Mouse (Mus musculus): ENCODE measurements around the gene Ripor3. TPM values are rescaled to one million over a fixed set of nuclear protein-coding genes. Genes with fewer than 3 reads are reported as not detected.
A peak's percentile ranks its signal among the peaks of the same experiment; 100 is the strongest.
"Not testable (repeated sequence)": the region's sequence is repeated elsewhere in the genome, so short reads cannot be mapped to it uniquely, and the experiment has no call there.

Gene Ripor3
- under 1 TPM; 0.52 to 0.64 TPM for total RNA-seq (2021)

DNA sequence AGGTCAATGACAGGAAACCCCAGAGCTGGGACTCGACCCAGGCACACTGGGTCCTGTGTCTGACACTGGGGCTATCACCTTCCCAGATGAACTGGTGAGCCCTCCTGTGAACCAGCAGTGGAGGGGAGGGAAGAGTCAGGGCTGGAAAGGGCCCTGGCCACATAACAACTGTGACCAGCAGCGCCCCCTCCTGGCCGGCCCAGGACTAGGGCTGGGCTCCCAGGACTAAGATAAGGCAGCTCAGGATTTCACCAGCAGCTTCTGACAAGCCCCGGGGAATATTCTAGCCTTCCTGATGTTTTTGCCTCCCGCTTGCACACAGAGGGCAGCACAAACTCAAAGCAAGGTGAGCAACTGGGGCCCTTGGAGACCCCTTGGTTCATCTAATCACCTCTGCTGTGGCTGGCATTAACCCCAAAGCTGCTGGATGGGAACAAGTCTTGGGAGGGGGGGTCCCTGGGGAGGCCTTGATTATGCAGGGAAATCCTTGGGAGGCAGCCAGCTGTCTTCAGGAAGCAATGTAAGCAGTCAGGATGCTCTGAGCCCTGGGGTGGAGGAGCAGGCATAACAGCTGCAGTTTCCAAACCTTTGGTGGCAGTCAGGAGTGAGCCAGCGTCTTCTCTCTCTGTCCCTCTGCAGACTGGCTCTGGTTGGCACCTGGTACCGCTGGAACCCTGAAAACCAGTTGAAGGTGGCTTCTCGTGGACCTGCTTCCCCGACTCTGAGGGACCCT is at the start of gene Ripor3:
Ripor3 (minus strand) TSS at position 683 of the 733 bp plus-strand sequence.
- peak; percentile 74 for DNase-seq
- intact Hi-C loops (cut with DNase I) = no loop called here

DNA sequence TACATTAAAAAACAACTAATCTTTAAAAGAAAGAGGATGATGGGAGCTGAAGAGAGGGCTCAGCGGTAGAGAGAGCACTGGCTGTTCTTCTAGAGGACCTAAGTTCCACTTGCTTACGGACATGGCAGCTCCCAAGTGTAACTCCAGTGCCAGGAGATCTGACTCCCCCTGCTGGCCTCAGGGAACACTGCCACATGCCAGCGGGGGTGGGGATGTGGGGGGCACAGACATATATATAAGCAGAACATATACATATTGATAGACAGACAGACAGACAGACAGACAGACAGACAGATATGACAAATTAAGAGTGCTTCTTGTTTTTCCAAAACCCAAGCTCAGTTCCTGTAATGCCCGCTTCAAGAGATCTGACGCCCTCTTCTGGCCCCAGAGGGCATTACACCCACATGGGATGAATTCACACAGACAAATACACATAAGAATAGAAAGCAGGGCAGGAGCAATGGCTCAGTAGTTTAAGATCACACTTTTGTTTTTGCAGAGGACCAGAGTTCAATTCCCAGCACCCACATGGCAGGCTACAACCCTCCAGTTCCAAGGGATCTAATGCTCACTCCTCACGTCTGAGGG is 48.9 kb upstream of the Ripor3 start:
- DNase-seq = no peak
- intact Hi-C loops (cut with DNase I) = no loop called here

DNA sequence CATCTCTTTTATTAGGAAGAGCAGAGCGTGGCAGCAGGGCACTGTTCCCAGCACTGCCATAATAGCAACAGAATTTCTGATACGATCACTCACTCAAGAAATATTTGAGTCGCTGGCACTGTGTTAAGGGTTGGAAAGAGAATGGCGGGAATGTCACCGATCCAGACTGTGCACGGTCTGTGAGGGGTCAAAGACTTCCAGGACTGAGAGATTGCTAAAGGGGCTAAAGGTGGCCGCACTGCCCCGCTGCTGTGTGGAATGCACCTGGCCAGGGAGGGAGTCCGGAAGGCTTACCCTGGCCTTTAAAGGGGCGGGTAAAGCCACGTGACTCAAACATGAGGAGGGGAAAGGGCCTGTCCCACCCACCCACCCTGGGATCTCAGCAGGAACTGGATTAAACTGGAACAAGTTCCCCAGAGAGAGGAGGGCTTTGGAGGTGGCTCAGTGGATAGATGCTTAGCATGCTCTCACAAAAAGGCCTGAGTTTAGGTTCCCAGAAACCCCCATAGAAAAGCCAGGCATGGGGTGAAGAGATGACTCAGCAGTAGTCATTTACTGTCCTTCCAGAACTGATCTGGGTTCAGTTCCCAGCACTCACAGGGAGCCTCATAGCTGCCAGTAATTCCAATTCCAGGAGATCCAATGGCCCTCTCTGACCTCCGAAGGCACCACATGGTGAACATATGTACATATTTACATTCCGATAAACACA is 48.2 kb upstream of the Ripor3 start:
- intact Hi-C loops (cut with DNase I) = no loop called here
- no peak for DNase-seq

DNA sequence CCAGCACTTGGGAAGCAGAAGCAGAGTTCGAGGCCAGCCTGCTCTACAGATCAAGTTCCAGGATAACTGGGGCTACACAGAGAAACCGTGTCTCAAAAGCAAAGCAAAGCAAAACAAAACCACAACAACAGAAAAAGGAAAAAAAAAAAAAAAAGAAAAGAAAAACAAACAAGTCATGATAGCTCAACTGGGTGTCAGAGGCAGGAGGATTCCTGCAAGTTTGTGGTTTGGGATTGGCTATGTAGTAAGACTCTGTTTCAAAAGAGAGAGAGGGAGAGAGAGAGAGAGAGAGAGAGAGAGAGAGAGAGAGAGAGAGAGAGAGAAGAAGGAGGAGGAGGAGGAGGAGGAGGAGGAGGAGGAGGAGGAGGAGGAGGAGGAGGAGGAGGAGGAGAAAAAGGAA is 47.5 kb upstream of the Ripor3 start:
- intact Hi-C loops (cut with DNase I); DNase-seq: not testable (repeated sequence)

DNA sequence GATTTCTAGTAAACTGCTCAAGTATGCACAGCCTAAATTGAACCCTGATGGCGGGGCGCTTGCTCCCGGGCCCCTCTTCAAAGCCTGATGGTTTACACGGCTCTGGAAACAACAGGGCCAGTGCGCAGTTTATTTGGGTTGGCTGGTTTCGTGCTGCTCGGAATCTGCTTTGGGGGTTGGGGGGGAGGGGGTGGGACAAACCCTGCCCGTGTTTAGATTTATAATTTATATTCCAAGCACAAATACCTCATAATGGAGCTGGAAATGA is 46.2 kb upstream of the Ripor3 start:
- intact Hi-C loops (cut with DNase I) = no loop called here
- DNase-seq = no peak

DNA sequence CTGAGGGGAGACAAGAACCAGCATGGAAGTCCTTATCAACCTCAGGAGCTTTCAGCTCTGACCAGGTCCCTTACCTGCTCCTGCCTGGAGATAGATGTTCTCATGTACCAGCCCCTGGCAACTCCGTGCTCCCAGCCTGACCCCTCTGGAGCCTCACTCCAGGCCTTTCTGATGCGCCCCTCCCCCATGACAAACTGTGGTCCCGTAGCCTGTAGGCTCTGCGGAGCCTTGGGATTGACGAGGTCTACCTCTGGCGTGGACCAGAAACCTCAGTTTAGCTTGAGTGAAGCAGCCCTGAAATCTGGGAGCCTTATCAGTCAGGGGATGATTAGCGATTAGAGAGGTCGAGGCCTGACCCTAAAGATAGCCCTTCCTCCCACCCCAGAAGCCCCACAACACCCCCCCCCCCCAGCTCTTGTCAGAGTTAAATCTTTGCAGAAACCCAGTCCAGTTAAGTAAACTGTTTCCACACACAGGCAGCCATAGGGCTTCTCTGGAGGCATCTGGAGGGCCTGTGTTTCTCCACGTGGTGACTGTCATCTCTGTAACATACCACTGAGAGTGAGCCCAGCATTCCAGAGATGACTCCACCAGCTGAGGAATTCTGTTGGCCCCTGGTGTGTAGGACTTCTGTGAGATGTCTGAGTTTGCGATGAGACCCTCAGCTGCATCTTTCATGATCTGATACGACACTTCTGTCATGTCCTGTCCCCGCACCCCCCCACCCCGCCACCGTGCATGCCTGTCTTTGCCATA is 45.7 kb upstream of the Ripor3 start:
- intact Hi-C loops (cut with DNase I) = no loop called here
- no peak for DNase-seq

DNA sequence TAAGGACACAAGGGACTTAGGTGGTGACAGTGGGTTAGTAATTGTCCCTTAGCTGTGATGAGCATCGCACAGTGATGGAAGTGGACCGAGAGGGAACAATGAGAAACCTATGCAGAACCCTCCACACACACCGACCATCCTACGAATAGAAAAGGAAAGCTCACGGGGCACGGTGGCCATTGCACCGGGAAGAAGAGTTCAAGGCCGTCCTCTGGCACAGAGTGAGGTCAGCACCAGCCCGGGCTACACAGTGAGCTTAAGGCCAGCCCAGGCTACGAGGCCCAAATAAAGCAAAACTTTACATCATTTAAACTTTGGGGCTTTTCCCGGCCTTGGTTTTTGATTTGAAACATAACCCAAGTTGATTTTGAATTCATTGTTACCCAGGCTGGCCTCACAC is 43.7 kb upstream of the Ripor3 start:
- intact Hi-C loops (cut with DNase I) = no loop called here
- DNase-seq = no peak

DNA sequence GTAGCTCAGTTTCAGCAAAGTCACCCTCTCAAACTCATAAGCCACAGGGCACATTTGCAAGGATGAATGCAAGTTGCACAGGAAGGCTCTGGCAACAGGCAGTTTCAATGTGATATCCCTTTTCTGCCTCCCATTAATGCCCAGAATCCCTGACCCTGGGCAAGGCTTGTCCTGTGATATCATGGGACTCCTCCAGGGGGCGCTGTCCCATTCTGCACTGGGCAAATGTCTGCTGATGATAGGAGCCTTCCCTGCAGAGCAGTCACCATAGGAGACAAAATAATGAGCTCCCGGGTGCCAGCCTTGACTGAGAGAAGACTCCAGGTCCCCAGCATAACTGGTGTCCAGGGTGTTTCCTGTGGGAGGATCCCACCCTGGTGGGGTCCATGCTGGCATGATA is 42.3 kb upstream of the Ripor3 start:
- intact Hi-C loops (cut with DNase I) = no loop called here
- DNase-seq = peak; percentile 35

DNA sequence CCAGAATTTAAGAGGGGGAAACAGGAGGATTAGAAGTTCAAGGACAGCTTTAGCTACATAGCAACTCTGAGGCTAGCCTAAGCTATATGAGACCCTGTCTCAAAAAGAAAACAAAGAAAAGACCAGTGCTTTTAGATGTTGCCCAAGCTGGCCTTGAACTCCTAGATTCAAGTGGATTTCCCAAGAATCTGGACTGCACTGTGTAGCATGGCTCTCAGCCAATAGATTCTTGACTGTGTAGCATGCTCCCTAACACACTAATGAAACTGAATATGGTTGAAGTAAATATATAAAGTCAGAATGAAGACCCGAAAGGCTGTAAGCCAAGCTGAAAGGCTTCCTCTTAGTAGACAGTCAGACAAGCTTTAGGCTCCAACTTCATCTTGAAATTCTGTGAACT is 41.7 kb upstream of the Ripor3 start:
- intact Hi-C loops (cut with DNase I) = no loop called here
- no peak for DNase-seq

DNA sequence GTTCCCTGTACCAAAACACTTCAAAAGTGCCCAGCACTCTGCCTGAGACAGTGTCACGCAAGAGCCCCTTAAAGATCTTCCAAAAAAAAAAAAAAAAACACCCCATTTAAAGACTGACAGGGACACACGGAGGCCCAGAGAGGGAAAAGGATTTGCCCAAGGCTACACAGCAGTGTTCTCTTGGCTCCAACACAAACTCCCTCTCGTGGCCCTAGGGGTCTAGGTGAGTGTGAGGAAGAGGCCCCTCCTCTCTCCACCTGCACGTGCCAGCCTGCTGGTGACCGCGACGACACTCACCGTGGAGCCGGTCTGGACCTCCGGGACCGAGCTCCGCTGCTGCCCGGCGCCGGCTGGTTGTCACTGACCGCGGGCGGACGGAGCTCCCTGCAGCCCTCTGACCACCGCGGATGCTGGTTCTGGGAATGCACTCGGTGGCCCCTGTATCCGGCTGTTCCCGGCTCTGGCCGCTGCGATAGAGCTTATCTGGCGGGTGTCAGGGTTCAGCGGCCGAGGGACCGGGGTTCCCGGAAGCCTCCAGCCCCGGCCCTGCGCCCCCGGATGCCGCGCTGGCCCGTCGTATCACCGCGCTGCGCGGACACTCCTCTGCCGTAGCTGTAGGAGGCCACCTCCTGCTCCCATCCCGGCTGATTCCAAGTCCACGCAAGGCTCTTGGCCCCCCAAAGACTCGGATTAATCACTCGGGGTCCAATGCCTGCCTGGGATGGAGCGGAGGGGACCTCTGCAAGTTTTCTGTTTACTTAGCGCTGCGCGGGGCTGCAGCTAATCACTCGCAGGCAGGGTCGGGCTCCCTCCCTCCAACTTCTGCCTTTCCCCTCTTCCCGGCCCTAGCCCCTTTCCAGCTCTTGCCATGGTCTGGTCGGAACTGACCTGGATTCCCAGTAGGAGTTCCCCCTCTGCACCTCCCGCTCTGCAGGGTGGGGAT is 39.9 kb upstream of the Ripor3 start:
- no peak for DNase-seq
- intact Hi-C loops (cut with DNase I) = no loop called here

DNA sequence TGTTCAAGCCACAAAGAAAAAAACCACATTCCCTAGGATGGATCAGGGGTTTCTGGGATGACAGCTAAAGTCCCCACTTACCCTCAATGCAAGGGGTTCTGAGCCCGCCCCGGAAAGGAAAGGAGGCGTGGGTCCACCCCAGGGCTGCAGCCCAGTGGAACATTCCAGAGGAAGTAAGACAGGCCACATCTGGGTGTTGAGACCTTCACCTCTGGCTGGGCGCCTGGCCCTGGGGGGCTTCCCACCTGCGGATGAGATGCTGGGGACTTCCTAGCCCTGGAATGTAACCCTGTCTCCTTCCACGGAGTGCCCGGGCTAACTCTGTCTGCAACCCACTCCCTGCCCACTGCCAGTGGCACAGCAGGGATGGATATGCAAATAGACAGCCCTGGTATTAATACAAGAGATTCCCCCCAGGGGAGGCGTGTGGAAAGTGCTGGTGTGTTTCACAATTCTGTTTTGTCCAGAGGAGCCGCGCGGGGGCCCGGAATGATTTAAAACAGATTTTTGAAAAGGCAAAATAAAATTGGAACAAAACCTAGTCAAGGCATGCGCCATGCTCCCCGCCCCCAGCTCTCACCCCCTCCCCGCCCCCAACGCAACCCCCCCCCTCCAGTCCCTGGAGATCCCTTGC is 38.7 kb upstream of the Ripor3 start:
- no peak for DNase-seq
- intact Hi-C loops (cut with DNase I) = no loop called here

DNA sequence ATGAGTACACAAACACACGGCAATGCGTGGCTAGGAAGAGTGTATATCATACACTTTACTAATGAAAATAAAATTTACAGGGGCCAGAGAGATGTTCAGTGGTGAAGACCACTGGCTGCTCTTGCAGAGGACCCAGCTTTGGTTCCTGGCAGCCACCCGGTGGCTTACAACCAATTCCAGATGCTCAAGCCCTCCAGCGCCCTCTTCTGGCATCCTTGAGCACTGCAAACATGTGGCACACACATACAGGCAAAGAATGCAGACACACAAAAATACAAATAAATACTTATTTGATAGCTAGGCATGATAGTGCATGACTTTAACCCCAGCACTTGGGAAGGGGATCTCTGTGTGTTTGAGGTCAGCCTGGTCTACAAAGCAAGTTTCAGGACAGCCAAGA is 36.0 kb upstream of the Ripor3 start:
- intact Hi-C loops (cut with DNase I) = no loop called here
- no peak for DNase-seq

DNA sequence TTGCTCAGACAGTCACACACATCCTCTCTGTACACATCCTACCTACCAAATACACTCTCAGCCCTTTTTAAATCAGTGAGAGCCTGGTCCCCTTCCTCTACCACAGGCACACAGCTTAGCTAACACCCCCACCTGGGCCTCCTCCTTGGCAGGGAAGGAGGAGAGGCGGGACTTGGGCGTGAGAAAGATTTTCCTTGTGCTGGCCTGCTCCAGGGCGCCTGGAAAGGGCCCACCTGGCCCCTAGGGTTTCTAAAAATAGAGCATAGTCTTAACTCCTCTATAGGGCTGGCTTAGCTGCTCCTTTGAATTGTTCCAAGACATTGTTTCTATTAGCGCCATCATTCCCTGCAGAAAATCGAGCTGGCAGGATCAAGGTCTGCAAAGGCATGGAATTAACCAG is 35.4 kb upstream of the Ripor3 start:
- intact Hi-C loops (cut with DNase I) = no loop called here
- peak; percentile 20 for DNase-seq

DNA sequence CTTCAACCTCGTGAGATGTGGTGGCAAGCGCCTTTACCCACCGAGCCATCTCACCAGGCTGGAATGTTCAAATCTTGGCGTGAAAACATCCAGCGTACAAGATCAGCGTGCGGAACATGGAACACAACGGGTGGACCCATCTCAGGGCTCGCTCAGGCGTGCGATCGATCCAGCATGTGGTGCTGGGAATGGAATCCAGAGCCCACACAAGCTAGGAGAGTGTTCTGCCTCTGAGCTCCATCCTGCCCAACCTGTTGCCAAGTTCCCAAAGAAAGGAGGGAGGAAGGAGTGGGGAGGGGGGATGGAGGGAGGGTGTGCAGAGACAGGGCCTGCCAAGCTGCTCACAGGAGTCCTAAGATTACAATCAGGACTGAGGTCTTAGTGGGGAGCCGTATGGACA is 34.9 kb upstream of the Ripor3 start:
- DNase-seq = no peak
- intact Hi-C loops (cut with DNase I) = no loop called here

DNA sequence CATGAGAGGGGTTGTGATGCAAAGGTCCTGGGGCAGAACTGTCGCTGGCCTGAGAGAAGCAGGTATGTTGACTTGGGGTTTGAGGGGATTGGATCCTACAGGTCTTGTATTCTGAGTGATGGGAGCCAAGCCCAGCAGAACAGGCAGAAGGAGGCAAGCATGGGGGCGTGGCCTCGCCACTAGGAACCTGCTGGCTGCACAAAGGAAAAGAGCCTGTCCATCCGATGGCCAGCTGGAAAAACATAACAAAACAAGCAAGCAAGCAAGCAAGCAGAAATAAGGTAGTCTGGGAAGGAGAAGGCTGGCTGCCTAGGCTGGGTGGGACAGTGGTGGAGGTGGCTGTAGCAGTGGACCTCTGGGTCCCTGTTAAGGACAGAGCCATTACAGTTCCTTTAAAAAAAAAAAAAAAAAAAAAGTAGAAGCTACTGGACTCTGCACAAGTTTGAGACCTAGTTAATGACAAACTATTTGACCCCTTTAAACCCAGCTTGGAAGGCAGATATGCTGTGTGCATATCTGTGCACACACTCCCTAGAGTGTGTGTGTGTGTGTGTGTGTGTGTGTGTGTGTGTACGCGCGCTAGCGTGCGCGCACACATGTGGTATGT is 34.4 kb upstream of the Ripor3 start:
- intact Hi-C loops (cut with DNase I) = no loop called here
- no peak for DNase-seq

DNA sequence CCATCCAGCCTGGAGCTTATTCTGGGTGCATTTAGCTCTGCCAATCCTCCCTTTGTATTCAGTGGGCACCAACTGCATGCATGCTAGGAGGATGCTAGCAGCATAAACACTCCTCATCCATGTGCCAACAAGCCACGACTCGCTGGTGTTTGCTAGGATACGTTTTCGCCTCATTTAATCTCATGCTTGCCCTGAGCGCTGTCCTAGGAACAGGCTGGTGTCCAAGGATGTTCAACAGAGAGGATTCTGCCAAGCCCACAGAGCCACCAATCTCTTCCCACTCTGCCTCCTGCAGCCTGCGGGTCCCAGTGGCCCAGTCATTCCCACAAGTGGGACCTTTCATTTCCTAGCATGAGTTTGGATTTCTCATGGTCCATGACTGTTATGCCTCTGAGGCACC is 31.6 kb upstream of the Ripor3 start:
- peak; percentile 72 for DNase-seq
- intact Hi-C loops (cut with DNase I) = no loop called here

DNA sequence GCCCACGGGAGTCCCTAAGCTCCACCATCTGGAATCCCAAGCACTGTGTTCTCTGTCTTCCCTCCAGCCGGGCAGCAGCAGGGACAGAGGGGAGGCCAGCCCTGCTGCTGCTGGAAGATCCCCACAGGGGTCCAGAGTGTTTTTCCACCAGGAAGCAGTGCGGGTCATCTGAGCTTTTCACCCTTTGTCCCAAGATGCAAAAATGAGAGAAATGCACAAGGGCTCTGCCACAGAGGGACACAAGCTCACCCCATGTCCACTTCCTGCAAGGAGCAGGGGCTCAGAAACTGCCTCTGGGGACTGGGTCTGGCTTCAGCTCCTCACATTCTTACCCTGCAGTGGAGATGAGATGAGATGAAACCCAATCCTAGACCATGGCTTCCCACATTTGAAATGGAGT is 30.3 kb upstream of the Ripor3 start:
- DNase-seq = no peak
- intact Hi-C loops (cut with DNase I) = no loop called here

DNA sequence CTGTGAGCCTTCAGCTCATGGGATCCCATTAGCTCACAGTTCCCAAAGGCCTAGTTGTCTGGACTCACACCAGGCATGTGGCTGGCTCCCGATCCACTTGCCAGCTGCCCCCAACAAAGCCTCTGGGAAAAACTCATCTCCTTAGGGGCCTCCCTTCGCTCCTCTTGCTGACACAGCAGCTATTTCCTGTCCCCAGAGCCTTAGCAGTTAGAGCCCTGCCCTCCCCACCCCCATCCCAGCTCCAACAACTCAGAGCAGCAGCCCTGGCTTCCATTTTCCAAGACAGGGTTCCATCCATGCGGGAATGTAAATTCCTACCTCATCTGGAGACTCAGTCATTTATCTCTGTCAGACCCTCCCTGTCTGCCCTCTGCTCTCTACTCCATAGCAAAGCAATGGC is 26.6 kb upstream of the Ripor3 start:
- DNase-seq = no peak
- intact Hi-C loops (cut with DNase I) = no loop called here

DNA sequence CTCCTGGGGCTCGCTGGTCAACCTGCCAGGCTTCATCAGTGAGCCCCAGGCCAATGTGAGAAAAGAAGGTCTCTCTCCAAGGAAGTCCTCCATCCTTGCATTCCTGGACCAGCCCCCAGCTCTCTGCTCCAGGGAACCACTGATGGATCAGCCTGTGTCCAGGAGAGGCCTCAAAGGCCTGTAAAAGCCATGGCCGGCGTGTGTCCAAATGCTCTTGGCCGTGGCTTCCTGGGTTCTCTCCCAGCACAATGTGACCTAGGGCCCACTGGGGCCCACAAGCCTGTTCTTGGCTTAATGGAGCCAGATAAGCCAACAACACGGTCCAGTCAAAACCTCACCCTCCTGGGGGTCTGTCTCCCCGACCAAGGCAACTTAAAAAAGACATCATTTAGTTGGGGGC is 25.5 kb upstream of the Ripor3 start:
- intact Hi-C loops (cut with DNase I) = no loop called here
- DNase-seq = no peak

DNA sequence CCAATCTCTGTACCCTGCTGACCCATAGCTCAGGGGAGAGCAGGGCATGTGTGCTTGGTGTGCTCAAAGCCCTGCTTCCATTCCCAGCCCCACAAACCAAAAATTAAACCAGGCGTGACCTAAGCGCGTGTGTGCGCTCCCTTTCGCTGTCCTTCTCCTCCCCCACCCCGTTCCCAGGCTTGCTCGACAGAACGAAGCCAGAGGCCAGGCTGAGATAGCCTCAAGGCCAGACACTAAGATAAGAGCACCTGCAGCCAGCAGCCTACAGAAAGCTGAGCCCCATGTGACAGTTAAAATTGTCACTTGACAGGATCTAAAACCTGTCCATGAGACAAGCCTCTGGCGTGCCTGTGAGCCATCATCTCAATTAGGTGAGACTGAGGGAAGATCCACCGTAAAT is 23.5 kb upstream of the Ripor3 start:
- intact Hi-C loops (cut with DNase I) = no loop called here
- no peak for DNase-seq

All from left cerebral cortex, postnatal 4 days (tissue).